Mouse (Mus musculus) layer of hippocampus, postnatal 14 days (tissue): ENCODE measurements around the gene Ice2. TPM values are rescaled to one million over a fixed set of nuclear protein-coding genes. Genes with fewer than 3 reads are reported as not detected.

Source experiments
- DNase-seq, 2 experiments: peaks; one replicate each; pipeline ENCODE4 v3.0.0; 2021 to 2022; ENCODE audit warnings: low spot score in 2 of 2, mixed read lengths in 1 of 2
- microRNA-seq, 2 experiments: library from miRNA; unstranded; fragments of <30 nt; microRNA quantifications; one replicate each; pipeline ENCODE4 v1.2.0; 2021
- total RNA-seq, 2 experiments: library from RNA; stranded (reverse); gene quantifications; 2 replicates each; pipeline ENCODE4 v1.2.3; 2021

Ice2 gene
- total RNA-seq, 2 experiments from 2014 or later, result 8.9 to 9.9 TPM

GRCm38 (mm10) chr9:69457747-69458625, 60.3 kb downstream of the Ice2 start:
- DNase-seq, result peak in 1 of 2 experiments; percentile 46

GRCm38 (mm10) chr9:69458982-69459381, 61.3 kb downstream of the Ice2 start:
- no peak for DNase-seq

- no peak for DNase-seq
Observed at GRCm38 (mm10) chr9:69459876-69460275, 62.2 kb downstream of the Ice2 start.

- no peak for DNase-seq
Observed at GRCm38 (mm10) chr9:69463046-69463445, 65.3 kb downstream of the Ice2 start.

GRCm38 (mm10) chr9:69464109-69464756, 66.5 kb downstream of the Ice2 start:
- DNase-seq, result no peak

- no peak for DNase-seq
Observed at GRCm38 (mm10) chr9:69466098-69466497, 68.4 kb downstream of the Ice2 start.

- DNase-seq, result no peak
Observed at GRCm38 (mm10) chr9:69467310-69467939, 69.7 kb downstream of the Ice2 start.

- DNase-seq, result no peak
Observed at GRCm38 (mm10) chr9:69468991-69469390, 71.3 kb downstream of the Ice2 start.

- no peak for DNase-seq
Observed at GRCm38 (mm10) chr9:69470362-69470761, 72.7 kb downstream of the Ice2 start.

GRCm38 (mm10) chr9:69470921-69471320, 73.2 kb downstream of the Ice2 start:
- no peak for DNase-seq

GRCm38 (mm10) chr9:69472724-69473123, 75.0 kb downstream of the Ice2 start:
- no peak for DNase-seq

- DNase-seq, result no peak
Observed at GRCm38 (mm10) chr9:69475873-69476272, 78.2 kb downstream of the Ice2 start.

- no peak for DNase-seq
Observed at GRCm38 (mm10) chr9:69477195-69477823, 79.6 kb downstream of the Ice2 start.

- DNase-seq, result no peak
Observed at GRCm38 (mm10) chr9:69477824-69478222, 80.1 kb downstream of the Ice2 start.

- peak; percentile 88 to 93 for DNase-seq
Observed at GRCm38 (mm10) chr9:69480344-69480743, 82.6 kb downstream of the Ice2 start.

Small RNA genes lying within 50 kb of the gene (microRNA-seq; reads per million reads assigned to microRNA genes)
- gene Mir3109, result 0.28 to 1.1 reads per million in 2 experiments

Other genes with a start within 250 kb of the Ice2 start
- 10 to 100 TPM; 12.4 to 18.4 TPM for gene Anxa2, start 55.7 kb downstream of the Ice2 start, total RNA-seq